Mouse (Mus musculus): ENCODE data around the gene Rtn4ip1. TPM values are rescaled to one million over a fixed set of nuclear protein-coding genes. Genes with fewer than 3 reads are reported as not detected.

Gene Rtn4ip1
- polyA plus RNA-seq, 1 experiment from 2014 or later: 20.0 TPM

DNA sequence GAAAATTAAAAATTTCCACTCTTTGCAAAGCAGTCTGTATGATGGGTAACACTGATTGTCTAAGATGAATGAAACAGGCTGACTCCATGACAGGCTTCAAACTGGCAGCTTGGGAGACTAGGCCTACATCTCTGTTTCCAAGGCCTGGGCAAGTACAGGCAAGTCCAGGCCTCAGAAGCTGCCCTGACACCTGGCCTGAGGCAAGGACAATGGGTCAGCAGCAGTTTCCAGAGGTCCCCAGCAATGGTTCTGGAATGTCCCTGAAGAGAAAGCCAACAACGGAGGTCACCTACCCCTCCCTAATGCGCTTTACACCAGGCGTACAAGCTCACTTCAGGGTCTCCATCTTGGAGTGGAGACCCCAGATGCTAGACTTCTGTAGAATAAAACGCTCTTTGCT, 8.6 kb upstream of the Rtn4ip1 start:
- no peak overlapping the region for H3K9ac ChIP-seq (replicated peaks; ENCODE audit: low read length)
- no peaks in the 10 kb centered on the region for H3K27me3 ChIP-seq (ENCODE audit: control insufficient read depth, insufficient read depth, low read length)
- H3K4me1 ChIP-seq (ENCODE audit: control insufficient read depth, insufficient read depth, low read length): no peaks in the 10 kb centered on the region
- H3K27ac ChIP-seq (replicated peaks; ENCODE audit: low read depth, low read length): no peak overlapping the region
- WGBS: 83% methylated on average over 4 of the region's 4 CpGs
- H3K4me2 ChIP-seq (ENCODE audit: low read depth, low read length): no peak overlapping the region
- ATAC-seq (replicated peaks; ENCODE audit: insufficient number of reproducible peaks, low FRiP score, low TSS enrichment, low read depth) (no peak), DNase-seq (ENCODE audit: low spot score) (no peak)
- H3K36me3 ChIP-seq (replicated peaks; ENCODE audit: control insufficient read depth, insufficient read depth, low read depth, low read length): no peaks in the 10 kb centered on the region; the same call in 1 of the 2 replicates
- no peaks in the 10 kb centered on the region for H3K9me3 ChIP-seq (replicated peaks; ENCODE audit: control insufficient read depth, low read length)
- H3K4me3 ChIP-seq (ENCODE audit: low read depth, low read length): no peak overlapping the region

DNA sequence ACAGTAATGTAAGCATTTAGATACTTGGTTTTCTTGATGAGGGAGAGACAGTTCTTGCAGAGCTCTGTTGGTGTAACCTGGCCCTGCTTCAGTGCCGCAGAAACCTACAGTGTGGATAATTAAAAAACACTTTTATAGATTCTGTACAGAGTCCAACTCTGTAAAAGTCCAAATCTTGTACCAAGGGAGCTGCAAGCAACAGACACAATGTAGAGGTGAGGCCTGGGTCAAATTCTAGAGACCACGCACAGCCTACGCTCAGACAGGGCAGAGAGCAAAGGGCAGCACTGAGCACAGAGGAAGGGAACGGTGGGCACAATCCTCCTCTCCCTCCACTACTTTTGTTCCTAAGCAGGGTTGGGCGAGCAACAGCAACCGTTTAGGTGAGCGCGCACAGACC, 5.5 kb upstream of the Rtn4ip1 start:
- H3K4me1 ChIP-seq (ENCODE audit: control insufficient read depth, insufficient read depth, low read length): no peaks in the 10 kb centered on the region
- DNase-seq (ENCODE audit: low spot score): no peak
- no peak overlapping the region for H3K4me2 ChIP-seq (ENCODE audit: low read depth, low read length)
- no peak overlapping the region for H3K4me3 ChIP-seq (ENCODE audit: low read depth, low read length)
- ATAC-seq (replicated peaks; ENCODE audit: insufficient number of reproducible peaks, low FRiP score, low TSS enrichment, low read depth): no peak
- H3K27me3 ChIP-seq (ENCODE audit: control insufficient read depth, insufficient read depth, low read length): no peaks in the 10 kb centered on the region
- WGBS: 88% methylated on average over 8 of the region's 8 CpGs
- H3K27ac ChIP-seq (replicated peaks; ENCODE audit: low read depth, low read length): no peak overlapping the region
- no peaks in the 10 kb centered on the region; the same call in 1 of the 2 replicates for H3K36me3 ChIP-seq (replicated peaks; ENCODE audit: control insufficient read depth, insufficient read depth, low read depth, low read length)
- no peaks in the 10 kb centered on the region for H3K9me3 ChIP-seq (replicated peaks; ENCODE audit: control insufficient read depth, low read length)
- no peak overlapping the region for H3K9ac ChIP-seq (replicated peaks; ENCODE audit: low read length)

DNA sequence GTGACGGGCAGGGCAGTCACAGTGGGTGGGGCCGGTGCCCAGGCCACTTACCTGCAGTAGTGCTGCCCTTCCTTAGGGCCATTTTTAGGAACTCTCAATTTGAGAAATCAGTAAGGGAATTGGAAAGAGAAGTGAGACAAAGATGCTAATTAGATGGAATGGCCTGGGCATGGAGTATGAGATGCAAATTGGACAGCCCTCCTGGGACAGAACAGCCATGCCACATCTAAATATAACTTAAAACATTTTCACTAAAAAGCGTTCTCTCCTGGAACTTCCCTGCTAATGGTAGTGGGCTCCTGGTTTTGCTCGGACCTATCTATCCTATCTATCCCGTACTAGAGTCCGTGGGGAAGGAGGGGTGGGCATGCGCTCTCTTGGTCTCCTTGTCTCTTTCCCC, 3.3 kb upstream of the Rtn4ip1 start:
- Histone ChIP-seq H3K9ac (replicated peaks; ENCODE audit: low read length) (no peak overlapping the region), H3K36me3 (replicated peaks; ENCODE audit: control insufficient read depth, insufficient read depth, low read depth, low read length) (no peaks in the 10 kb centered on the region; the same call in 1 of the 2 replicates)
- 92% methylated on average over 7 of the region's 7 CpGs for WGBS

DNA sequence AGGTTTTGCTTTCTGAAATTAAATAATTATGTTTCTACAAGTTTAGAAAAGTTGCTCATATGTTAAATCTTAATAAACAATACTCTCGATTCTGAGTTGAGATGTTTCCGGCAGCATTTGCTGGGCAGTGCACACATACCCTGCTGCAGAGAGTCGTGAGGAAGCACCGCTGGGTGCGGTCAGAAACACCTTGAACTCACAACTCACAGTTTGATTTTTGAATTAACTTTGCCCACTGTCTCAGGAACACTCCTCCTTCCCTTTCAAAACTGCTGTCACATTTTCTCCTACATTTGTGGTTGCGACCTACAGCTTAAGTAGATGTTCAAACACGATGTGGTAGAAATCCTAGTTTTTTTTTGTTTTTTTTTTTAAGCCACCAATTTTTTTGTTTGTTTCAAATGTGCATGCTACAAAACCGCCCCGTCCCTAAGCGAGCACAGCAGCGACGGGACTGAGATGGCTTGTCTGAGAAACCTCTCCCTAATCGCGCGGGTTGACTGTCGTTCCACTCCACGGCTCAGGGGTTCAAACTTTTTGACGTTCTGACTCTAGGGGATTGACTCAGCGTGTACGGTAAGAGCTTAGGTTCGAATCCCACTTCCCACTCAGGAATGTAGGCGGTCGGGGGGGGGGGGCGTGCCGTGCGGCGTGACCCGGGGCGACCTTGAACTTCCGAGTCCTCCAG, 580 bp upstream of the Rtn4ip1 start:
- no peaks in the 10 kb centered on the region for H3K9me3 ChIP-seq (replicated peaks; ENCODE audit: control insufficient read depth, low read length)
- no peaks in the 10 kb centered on the region; the same call in 1 of the 2 replicates for H3K4me1 ChIP-seq (ENCODE audit: control insufficient read depth, insufficient read depth, low read length)
- WGBS: 8% methylated on average over 30 of the region's 30 CpGs
- DNase-seq (ENCODE audit: low spot score) (peak; percentile 66), ATAC-seq (replicated peaks; ENCODE audit: insufficient number of reproducible peaks, low FRiP score, low TSS enrichment, low read depth) (peak; percentile 45; the same call in 1 of the 2 replicates)
- no peaks in the 10 kb centered on the region for H3K27me3 ChIP-seq (ENCODE audit: control insufficient read depth, insufficient read depth, low read length)
- peak overlapping the region; percentile 41 for H3K4me2 ChIP-seq (ENCODE audit: low read depth, low read length)
- H3K9ac ChIP-seq (replicated peaks; ENCODE audit: low read length): peak overlapping the region; percentile 80
- peak overlapping the region; percentile 80 for H3K4me3 ChIP-seq (ENCODE audit: low read depth, low read length)
- peak overlapping the region; percentile 62; the same call in 1 of the 2 replicates for H3K27ac ChIP-seq (replicated peaks; ENCODE audit: low read depth, low read length)
- no peaks in the 10 kb centered on the region for H3K36me3 ChIP-seq (replicated peaks; ENCODE audit: control insufficient read depth, insufficient read depth, low read depth, low read length)

More for the DNA sequence above, 3.3 kb upstream of the Rtn4ip1 start:
- H3K4me1 ChIP-seq (ENCODE audit: control insufficient read depth, insufficient read depth, low read length): no peaks in the 10 kb centered on the region; the same call in 1 of the 2 replicates
- no peak overlapping the region for H3K27ac ChIP-seq (replicated peaks; ENCODE audit: low read depth, low read length)
- DNase-seq (ENCODE audit: low spot score) (no peak), ATAC-seq (replicated peaks; ENCODE audit: insufficient number of reproducible peaks, low FRiP score, low TSS enrichment, low read depth) (no peak)
- no peaks in the 10 kb centered on the region for H3K9me3 ChIP-seq (replicated peaks; ENCODE audit: control insufficient read depth, low read length)
- no peaks in the 10 kb centered on the region for H3K27me3 ChIP-seq (ENCODE audit: control insufficient read depth, insufficient read depth, low read length)
- H3K4me2 ChIP-seq (ENCODE audit: low read depth, low read length): no peak overlapping the region
- H3K4me3 ChIP-seq (ENCODE audit: low read depth, low read length): no peak overlapping the region

DNA sequence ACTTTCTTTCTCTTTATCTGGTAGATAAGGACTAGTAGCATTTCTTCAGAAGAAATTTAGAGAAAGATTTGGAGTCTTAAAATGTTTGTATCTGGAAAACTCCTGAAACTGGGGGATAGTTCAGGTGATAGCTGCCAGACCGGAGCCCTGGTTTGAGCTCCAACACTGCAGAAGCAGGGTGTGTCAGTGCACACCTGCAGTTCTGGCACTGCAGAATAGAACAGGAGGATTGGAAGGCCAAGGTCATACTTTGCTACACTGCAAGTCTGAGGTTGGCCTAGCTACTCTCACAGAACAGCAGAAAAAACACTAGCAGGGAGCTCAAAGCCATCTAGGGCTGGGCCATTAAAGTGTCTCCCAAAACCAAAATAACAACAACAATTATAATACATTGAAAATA, 3.0 kb downstream of the Rtn4ip1 start:
- 88% methylated on average over 1 of the region's 1 CpGs for WGBS

DNA sequence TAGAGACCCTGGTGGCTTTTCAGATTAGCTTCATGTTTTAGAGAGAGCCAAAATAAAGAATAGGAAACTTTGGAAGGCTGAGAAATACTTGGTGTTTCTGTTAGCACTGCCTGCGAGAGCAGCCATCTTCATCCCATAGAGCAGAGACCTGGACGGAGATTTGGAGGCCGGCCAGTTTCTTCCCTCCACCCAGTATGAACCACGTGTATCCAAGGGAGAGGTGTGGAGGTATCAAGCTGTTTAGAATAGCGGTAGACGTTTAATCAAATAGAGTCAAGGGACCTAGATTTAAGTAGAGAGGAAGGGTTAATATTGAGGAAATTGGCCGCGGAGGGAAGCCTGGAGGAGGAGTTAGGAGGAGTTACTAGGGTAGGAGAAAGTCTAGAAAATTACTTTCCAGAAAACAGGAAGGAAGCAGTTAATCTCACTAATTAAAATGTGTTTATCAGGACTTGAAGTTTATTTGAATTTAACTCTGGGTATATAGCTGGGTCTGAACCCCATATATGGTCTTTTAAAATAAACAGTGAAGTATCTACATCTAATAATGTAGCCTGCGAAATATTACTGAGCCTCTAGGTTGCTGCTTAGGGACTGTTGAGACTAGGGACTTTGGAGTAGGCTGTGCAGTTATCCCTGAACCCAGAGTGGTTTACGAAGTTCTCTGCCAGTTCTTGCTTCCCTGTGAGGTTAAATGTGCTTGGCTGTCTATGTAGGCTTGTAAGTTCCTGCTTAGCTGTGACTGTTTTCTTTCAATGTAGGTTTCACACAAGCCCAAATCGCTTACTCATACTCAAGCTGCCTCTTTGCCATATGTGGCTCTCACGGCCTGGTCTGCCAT, 8.6 kb downstream of the Rtn4ip1 start:
- DNase-seq (ENCODE audit: low spot score) (no peak), ATAC-seq (replicated peaks; ENCODE audit: insufficient number of reproducible peaks, low FRiP score, low TSS enrichment, low read depth) (no peak)
- no peak overlapping the region for H3K4me3 ChIP-seq (ENCODE audit: low read depth, low read length)
- no peaks in the 10 kb centered on the region for H3K27me3 ChIP-seq (ENCODE audit: control insufficient read depth, insufficient read depth, low read length)
- H3K36me3 ChIP-seq (replicated peaks; ENCODE audit: control insufficient read depth, insufficient read depth, low read depth, low read length): no peaks in the 10 kb centered on the region
- H3K9ac ChIP-seq (replicated peaks; ENCODE audit: low read length): no peak overlapping the region
- 84% methylated on average over 12 of the region's 12 CpGs for WGBS
- no peaks in the 10 kb centered on the region for H3K9me3 ChIP-seq (replicated peaks; ENCODE audit: control insufficient read depth, low read length)
- H3K27ac ChIP-seq (replicated peaks; ENCODE audit: low read depth, low read length): no peak overlapping the region
- H3K4me2 ChIP-seq (ENCODE audit: low read depth, low read length): no peak overlapping the region
- H3K4me1 ChIP-seq (ENCODE audit: control insufficient read depth, insufficient read depth, low read length): no peaks in the 10 kb centered on the region

More for the DNA sequence above, 3.0 kb downstream of the Rtn4ip1 start:
- H3K36me3 ChIP-seq (replicated peaks; ENCODE audit: control insufficient read depth, insufficient read depth, low read depth, low read length): no peaks in the 10 kb centered on the region
- no peak overlapping the region for H3K4me2 ChIP-seq (ENCODE audit: low read depth, low read length)
- no peak overlapping the region for H3K4me3 ChIP-seq (ENCODE audit: low read depth, low read length)
- H3K4me1 ChIP-seq (ENCODE audit: control insufficient read depth, insufficient read depth, low read length): no peaks in the 10 kb centered on the region; the same call in 1 of the 2 replicates
- H3K9ac ChIP-seq (replicated peaks; ENCODE audit: low read length): no peak overlapping the region
- H3K9me3 ChIP-seq (replicated peaks; ENCODE audit: control insufficient read depth, low read length): no peaks in the 10 kb centered on the region
- H3K27ac ChIP-seq (replicated peaks; ENCODE audit: low read depth, low read length): no peak overlapping the region
- no peaks in the 10 kb centered on the region for H3K27me3 ChIP-seq (ENCODE audit: control insufficient read depth, insufficient read depth, low read length)
- ATAC-seq (replicated peaks; ENCODE audit: insufficient number of reproducible peaks, low FRiP score, low TSS enrichment, low read depth): no peak
- DNase-seq (ENCODE audit: low spot score): no peak

DNA sequence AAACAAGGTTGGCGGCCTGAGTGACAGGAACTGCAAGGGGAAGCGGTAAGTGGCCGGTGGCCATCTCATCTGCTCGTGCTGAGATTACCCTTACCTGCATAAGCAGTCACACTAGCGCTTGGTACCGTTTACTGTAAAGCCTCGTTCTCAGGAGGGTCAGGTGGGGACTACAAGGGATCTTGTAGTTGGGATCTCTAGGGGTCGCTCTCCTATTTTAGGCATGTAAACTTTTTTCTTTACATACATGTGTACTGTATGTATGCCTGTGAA, 9.2 kb downstream of the Rtn4ip1 start:
- WGBS: 91% methylated on average over 8 of the region's 8 CpGs
- no peaks in the 10 kb centered on the region for H3K36me3 ChIP-seq (replicated peaks; ENCODE audit: control insufficient read depth, insufficient read depth, low read depth, low read length)
- no peak overlapping the region for H3K4me3 ChIP-seq (ENCODE audit: low read depth, low read length)
- DNase-seq (ENCODE audit: low spot score) (no peak), ATAC-seq (replicated peaks; ENCODE audit: insufficient number of reproducible peaks, low FRiP score, low TSS enrichment, low read depth) (no peak)
- no peaks in the 10 kb centered on the region for H3K4me1 ChIP-seq (ENCODE audit: control insufficient read depth, insufficient read depth, low read length)
- no peak overlapping the region for H3K4me2 ChIP-seq (ENCODE audit: low read depth, low read length)
- H3K9ac ChIP-seq (replicated peaks; ENCODE audit: low read length): no peak overlapping the region
- H3K9me3 ChIP-seq (replicated peaks; ENCODE audit: control insufficient read depth, low read length): no peaks in the 10 kb centered on the region
- H3K27ac ChIP-seq (replicated peaks; ENCODE audit: low read depth, low read length): no peak overlapping the region
- no peaks in the 10 kb centered on the region for H3K27me3 ChIP-seq (ENCODE audit: control insufficient read depth, insufficient read depth, low read length)

DNA sequence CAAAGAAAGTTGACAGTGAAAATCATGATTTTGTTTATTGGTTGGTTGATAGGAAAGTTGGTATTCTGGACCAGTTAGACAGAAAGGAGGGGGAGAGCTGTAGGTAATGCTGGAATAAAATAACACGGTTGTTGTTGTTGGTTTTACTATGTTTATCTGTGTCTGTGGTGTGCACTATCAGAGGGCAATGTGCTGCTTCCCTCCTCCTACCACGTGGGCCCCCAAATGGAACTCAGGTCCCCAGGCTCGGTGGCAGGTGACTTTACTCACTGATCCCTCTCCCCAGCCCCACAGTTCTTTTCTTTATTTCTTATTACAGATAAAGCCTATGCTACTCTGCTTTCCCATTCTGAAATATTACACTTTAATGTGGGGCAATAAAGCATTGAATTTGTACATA, 10.6 kb downstream of the Rtn4ip1 start:
- no peak for ATAC-seq (replicated peaks; ENCODE audit: insufficient number of reproducible peaks, low FRiP score, low TSS enrichment, low read depth)
- H3K36me3 ChIP-seq (replicated peaks; ENCODE audit: control insufficient read depth, insufficient read depth, low read depth, low read length): no peaks in the 10 kb centered on the region

More for the DNA sequence above, 10.6 kb downstream of the Rtn4ip1 start:
- Histone ChIP-seq H3K27ac (replicated peaks; ENCODE audit: low read depth, low read length) (no peak overlapping the region), H3K27me3 (ENCODE audit: control insufficient read depth, insufficient read depth, low read length) (no peaks in the 10 kb centered on the region), H3K9me3 (replicated peaks; ENCODE audit: control insufficient read depth, low read length) (no peaks in the 10 kb centered on the region), H3K4me1 (ENCODE audit: control insufficient read depth, insufficient read depth, low read length) (no peaks in the 10 kb centered on the region), H3K4me3 (ENCODE audit: low read depth, low read length) (no peak overlapping the region), H3K4me2 (ENCODE audit: low read depth, low read length) (no peak overlapping the region), H3K9ac (replicated peaks; ENCODE audit: low read length) (no peak overlapping the region)
- WGBS: 83% methylated on average over 3 of the region's 3 CpGs
- DNase-seq (ENCODE audit: low spot score): no peak

All from embryonic facial prominence, embryonic 11.5 days (tissue).